In the genomic region with DNA sequence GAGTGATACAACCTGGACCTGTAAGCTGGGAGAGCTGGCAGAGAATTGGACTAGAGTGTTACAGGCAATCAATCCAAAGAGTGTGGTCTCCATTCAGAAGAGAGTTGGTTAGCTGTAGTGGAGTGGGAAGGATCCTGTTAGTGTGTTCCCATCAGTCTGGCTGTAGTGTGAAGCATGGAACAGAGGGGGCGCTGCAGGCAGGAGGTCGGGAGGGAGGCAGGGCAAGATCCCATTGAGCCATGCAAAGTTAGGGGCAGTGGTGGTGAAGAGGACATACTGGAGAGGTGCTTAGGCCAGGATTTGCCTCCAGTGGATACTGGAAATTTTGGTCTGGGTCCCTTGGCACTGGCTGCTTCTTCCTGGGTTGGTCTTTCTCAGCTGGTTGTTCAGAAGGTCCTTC, we compare ENCODE assay signal across 18 mouse cellular contexts. TPM values are rescaled to one million over a fixed set of nuclear protein-coding genes. Genes with fewer than 3 reads are reported as not detected.
A peak's percentile ranks its signal among the peaks of the same experiment; 100 is the strongest.
DNase-seq lines count a peak whose midpoint lies in the region; ATAC-seq and TF ChIP-seq lines count a peak whose summit lies in the region.
"Had no signal": no experiment of that assay in that cellular context is flagged by ENCODE, and none has a peak within 500 bp of the region (broad histone marks: within the 10 kb centered on the region; RNA-seq: fewer than 3 reads in every experiment).

No protein-coding gene starts in this region.

- H3K9me3 ChIP-seq in liver, postnatal 0 days (ENCODE audit: low read length): no peaks in the 10 kb centered on the region
- H3K9me3 ChIP-seq in liver, embryonic 11.5 days (ENCODE audit: control insufficient read depth, low read length): no peaks in the 10 kb centered on the region
- H3K9me3 ChIP-seq in E14TG2a.4 (ENCODE audit: low read length) (0 out of 2 replicates have a peak, but pooled peaks cover 6% of the 10 kb centered on the region), ES-Bruce4 (replicated peaks; ENCODE audit: control insufficient read depth, insufficient read depth, low read length, poor library complexity, severe bottlenecking) (no peaks in the 10 kb centered on the region)
- H3K9me3 ChIP-seq: embryonic facial prominence, embryonic 15.5 days; forebrain, embryonic 10.5 days; heart, embryonic 10.5 days; limb, embryonic 15.5 days; midbrain, embryonic 15.5 days had no signal

- H3K9ac ChIP-seq in liver, postnatal 0 days (replicated peaks): no peak overlapping the region
- no peak overlapping the region for H3K9ac ChIP-seq in liver, embryonic 11.5 days (ENCODE audit: low read depth, low read length)
- no peak overlapping the region for H3K9ac ChIP-seq in ES-Bruce4 (ENCODE audit: low read depth, poor library complexity, severe bottlenecking)
- H3K9ac ChIP-seq: embryonic facial prominence, embryonic 15.5 days; limb, embryonic 15.5 days; midbrain, embryonic 15.5 days had no signal

- no peaks in the 10 kb centered on the region for H3K36me3 ChIP-seq in liver, postnatal 0 days (replicated peaks; ENCODE audit: insufficient read depth, low read length)
- H3K36me3 ChIP-seq in liver, embryonic 11.5 days (ENCODE audit: control insufficient read depth, insufficient read depth, low read length): no peaks in the 10 kb centered on the region
- H3K36me3 ChIP-seq in E14TG2a.4 (ENCODE audit: insufficient read depth, low read length): no peaks in the 10 kb centered on the region
- H3K36me3 ChIP-seq in ES-Bruce4 (ENCODE audit: control insufficient read depth, insufficient read depth, low read length, poor library complexity, severe bottlenecking): no peaks in the 10 kb centered on the region
- H3K36me3 ChIP-seq: embryonic facial prominence, embryonic 15.5 days; forebrain, embryonic 10.5 days; heart, embryonic 10.5 days; limb, embryonic 15.5 days; midbrain, embryonic 15.5 days had no signal

- 59% methylated on average over 2 of the region's 2 CpGs for WGBS in liver, postnatal 0 days (ENCODE audit: insufficient replicate concordance)
- 63% methylated on average over 2 of the region's 2 CpGs for WGBS in liver, embryonic 11.5 days

- no peak overlapping the region for H3K4me3 ChIP-seq in liver, postnatal 0 days (ENCODE audit: low read depth, low read length)
- no peak overlapping the region for H3K4me3 ChIP-seq in liver, embryonic 11.5 days (ENCODE audit: low read depth, low read length)
- H3K4me3 ChIP-seq in E14TG2a.4 (replicated peaks; ENCODE audit: low read length): no peak overlapping the region
- H3K4me3 ChIP-seq in ES-Bruce4 (ENCODE audit: low read depth, low read length): no peak overlapping the region
- no peak overlapping the region for H3K4me3 ChIP-seq in embryonic fibroblast, embryonic 13.5 days (ENCODE audit: insufficient read depth, low read length)
- H3K4me3 ChIP-seq: embryonic facial prominence, embryonic 15.5 days; forebrain, embryonic 10.5 days; heart, embryonic 10.5 days; limb, embryonic 15.5 days; midbrain, embryonic 15.5 days had no signal

- ATAC-seq in liver, postnatal 0 days: no peak
- ATAC-seq in liver, embryonic 11.5 days (replicated peaks; ENCODE audit: low FRiP score): no peak
- ATAC-seq: midbrain, embryonic 15.5 days had no signal

- peaks cover 19% of the 10 kb centered on the region for H3K27me3 ChIP-seq in liver, postnatal 0 days (ENCODE audit: insufficient read depth, low read length)
- peaks cover 28% of the 10 kb centered on the region for H3K27me3 ChIP-seq in liver, embryonic 11.5 days (replicated peaks; ENCODE audit: control insufficient read depth, insufficient read depth, low read length)
- H3K27me3 ChIP-seq in E14TG2a.4 (ENCODE audit: insufficient read depth, low read length) (peaks cover 55% of the 10 kb centered on the region), ES-Bruce4 (ENCODE audit: control insufficient read depth, insufficient read depth, low read length, poor library complexity, severe bottlenecking) (no peaks in the 10 kb centered on the region)
- H3K27me3 ChIP-seq: midbrain, embryonic 15.5 days had no signal

- DNase-seq in liver, postnatal 0 days: no peak
- DNase-seq in liver, embryonic 11.5 days (ENCODE audit: low spot score): no peak
- no peak for DNase-seq in adrenal gland, postnatal 36 days
- no peak for DNase-seq in MN1 (ENCODE audit: low spot score)
- DNase-seq: layer of hippocampus, adult 9-11 months; lung, adult 18-20 months had no signal

- H3K4me1 ChIP-seq in liver, postnatal 0 days (ENCODE audit: insufficient read depth): no peaks in the 10 kb centered on the region
- no peaks in the 10 kb centered on the region for H3K4me1 ChIP-seq in liver, embryonic 11.5 days (replicated peaks; ENCODE audit: control insufficient read depth, insufficient read depth, low read length)
- no peaks in the 10 kb centered on the region for H3K4me1 ChIP-seq in E14TG2a.4 (replicated peaks; ENCODE audit: low read depth, low read length)
- H3K4me1 ChIP-seq in ES-Bruce4 (ENCODE audit: control insufficient read depth, insufficient read depth, low read length): no peaks in the 10 kb centered on the region
- no peaks in the 10 kb centered on the region for H3K4me1 ChIP-seq in embryonic fibroblast, embryonic 13.5 days (ENCODE audit: control insufficient read depth, insufficient read depth, low read length)
- H3K4me1 ChIP-seq: embryonic facial prominence, embryonic 15.5 days; heart, embryonic 10.5 days; limb, embryonic 15.5 days; midbrain, embryonic 15.5 days had no signal

- TF ChIP-seq POLR2A in ES-Bruce4 (IDR thresholded peaks at IDR 0.05; ENCODE audit: insufficient read depth, low read length): no peak
- no peak for TF ChIP-seq POLR2A in embryonic fibroblast, embryonic 13.5 days (IDR thresholded peaks at IDR 0.05; ENCODE audit: low read depth, low read length)

- TF ChIP-seq EP300 in liver, postnatal 0 days (IDR thresholded peaks at IDR 0.05; ENCODE audit: low read depth): no peak
- TF ChIP-seq EP300 in ES-Bruce4 (IDR thresholded peaks at IDR 0.05; ENCODE audit: insufficient read depth, low read depth, low read length): no peak

- H3K27ac ChIP-seq in liver, postnatal 0 days (ENCODE audit: low read depth): no peak overlapping the region
- H3K27ac ChIP-seq in liver, embryonic 11.5 days (ENCODE audit: low read depth, low read length): no peak overlapping the region
- H3K27ac ChIP-seq in ES-Bruce4 (ENCODE audit: insufficient read depth, low read length): no peak overlapping the region
- no peak overlapping the region for H3K27ac ChIP-seq in embryonic fibroblast, embryonic 13.5 days (ENCODE audit: insufficient read depth, low read length)
- H3K27ac ChIP-seq: embryonic facial prominence, embryonic 15.5 days; forebrain, embryonic 10.5 days; heart, embryonic 10.5 days; kidney, postnatal 0 days; limb, embryonic 15.5 days; midbrain, embryonic 15.5 days had no signal

- H3K4me2 ChIP-seq in liver, postnatal 0 days (ENCODE audit: low read depth, low read length): no peak overlapping the region
- H3K4me2 ChIP-seq in liver, embryonic 11.5 days: no peak overlapping the region
- H3K4me2 ChIP-seq: embryonic facial prominence, embryonic 15.5 days; limb, embryonic 15.5 days; midbrain, embryonic 15.5 days had no signal

- TF ChIP-seq CTCF in liver, postnatal 0 days (IDR thresholded peaks at IDR 0.05; ENCODE audit: low read depth): peak; percentile 30
- peak; percentile 31 for TF ChIP-seq CTCF in E14TG2a.4 (conservative IDR thresholded peaks at IDR 0.05; ENCODE audit: low read length)
- TF ChIP-seq CTCF in ES-Bruce4 (IDR thresholded peaks at IDR 0.05; ENCODE audit: low read depth, low read length): peak; percentile 51
- peak; percentile 26; the same call in 1 of the 2 replicates for TF ChIP-seq CTCF in embryonic fibroblast, embryonic 13.5 days (IDR thresholded peaks at IDR 0.05; ENCODE audit: borderline replicate concordance, insufficient read depth, low read length)

RNA-seq across cellular contexts. Expression of gene Tpbgl, which starts 8.6 kb away (rescaled TPM):
- 0.55 and 0.66 TPM in 2 replicates for polyA plus RNA-seq in liver, postnatal 0 days (2015; fragmentation: Nextera tagmentation; extraction: Ambion mirVana)
- polyA plus RNA-seq in liver, embryonic 11.5 days (2014; fragmentation: Nextera tagmentation; extraction: Ambion mirVana): 0.53 and 0.78 TPM in 2 replicates
- polyA plus RNA-seq in ES-Bruce4 (2011; ENCODE audit: insufficient read depth, insufficient read length, low read depth, missing spikeins): not detected in 2 replicates
- 0.17 and 0.28 TPM in 2 replicates for polyA plus RNA-seq in embryonic fibroblast, embryonic 13.5 days (2011; ENCODE audit: insufficient read length, low read depth, missing spikeins)
- 10 to 100 TPM; 14.9 to 18.5 TPM for total RNA-seq in adrenal gland, postnatal 36 days (2021)
- total RNA-seq: common myeloid progenitor, adult 5-6 weeks; hematopoietic stem cell, adult 5-6 weeks had no signal
- polyA plus RNA-seq: C2C12 had no signal
